ENCODE assay signal across 22 mouse cellular contexts in genomic region chr9:52100426-52100825, GRCm38 (mm10).
"Had no signal": no experiment of that assay in that cellular context is flagged by ENCODE, and none has a peak within 500 bp of the region (broad histone marks: within the 10 kb centered on the region; RNA-seq: fewer than 3 reads in every experiment).

No protein-coding gene starts in this region.

- H3K27me3 ChIP-seq: limb, embryonic 13.5 days; liver, embryonic 15.5 days; lung, embryonic 15.5 days; midbrain, embryonic 13.5 days; neural tube, embryonic 13.5 days had no signal

- H3K4me2 ChIP-seq: limb, embryonic 13.5 days; liver, embryonic 12.5 days; liver, embryonic 15.5 days; lung, embryonic 15.5 days; midbrain, embryonic 13.5 days; neural tube, embryonic 13.5 days had no signal

- DNase-seq: kidney, postnatal 14 days; kidney, postnatal 4 days; liver; lung, adult 18-20 months; lung, postnatal 10 days; lung, postnatal 36 days; retina, postnatal 1 day; thymus, adult 2 months; thymus, postnatal 14 days; thymus, postnatal 4 days had no signal

- H3K9ac ChIP-seq: limb, embryonic 13.5 days; liver, embryonic 12.5 days; liver, embryonic 15.5 days; lung, embryonic 15.5 days; midbrain, embryonic 13.5 days; neural tube, embryonic 13.5 days had no signal

- H3K4me3 ChIP-seq: limb, embryonic 10.5 days; limb, embryonic 13.5 days; liver, embryonic 12.5 days; liver, embryonic 15.5 days; lung, embryonic 15.5 days; megakaryocyte, embryonic 14.5 days; midbrain, embryonic 10.5 days; midbrain, embryonic 13.5 days; myocyte; neural tube, embryonic 13.5 days had no signal

- ATAC-seq: liver, embryonic 12.5 days; midbrain, embryonic 13.5 days; midbrain, embryonic 16.5 days had no signal

- H3K9me3 ChIP-seq: limb, embryonic 10.5 days; limb, embryonic 13.5 days; liver, embryonic 12.5 days; liver, embryonic 15.5 days; lung, embryonic 15.5 days; megakaryocyte, embryonic 14.5 days; midbrain, embryonic 10.5 days; midbrain, embryonic 13.5 days; neural tube, embryonic 13.5 days had no signal

- H3K36me3 ChIP-seq: limb, embryonic 10.5 days; limb, embryonic 13.5 days; liver, embryonic 12.5 days; liver, embryonic 15.5 days; lung, embryonic 15.5 days; midbrain, embryonic 10.5 days; midbrain, embryonic 13.5 days had no signal

- H3K4me1 ChIP-seq: lung, embryonic 15.5 days had no signal

- H3K27ac ChIP-seq: limb, embryonic 10.5 days; limb, embryonic 13.5 days; liver, embryonic 12.5 days; liver, embryonic 15.5 days; lung, embryonic 15.5 days; midbrain, embryonic 10.5 days; midbrain, embryonic 13.5 days; neural tube, embryonic 13.5 days; stomach, postnatal 0 days had no signal
